In the genomic region with DNA sequence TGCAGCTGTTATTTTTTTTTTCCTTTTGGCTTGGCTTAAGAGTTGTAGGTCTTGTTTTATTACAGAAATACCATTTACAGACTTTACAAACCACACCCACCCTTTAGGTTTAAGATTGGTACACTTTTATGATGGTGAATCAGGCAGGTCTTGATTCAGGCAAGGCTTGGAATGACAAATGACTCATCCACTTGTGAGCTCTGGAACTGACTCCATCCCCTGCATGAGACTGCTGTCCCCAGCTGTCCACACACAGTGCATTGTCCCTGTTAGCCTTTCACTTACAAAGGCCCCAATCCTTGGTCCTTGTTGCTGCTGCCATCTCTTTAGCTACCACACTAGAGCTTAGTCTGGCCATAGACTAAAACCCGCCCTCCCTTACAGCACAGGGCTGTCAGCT, we compare ENCODE assay signal across 22 mouse cellular contexts.
A peak's percentile ranks its signal among the peaks of the same experiment; 100 is the strongest.
DNase-seq lines count a peak whose midpoint lies in the region; ATAC-seq and TF ChIP-seq lines count a peak whose summit lies in the region.
"Had no signal": no experiment of that assay in that cellular context is flagged by ENCODE, and none has a peak within 500 bp of the region (broad histone marks: within the 10 kb centered on the region; RNA-seq: fewer than 3 reads in every experiment).

No protein-coding gene starts in this region.

- WGBS in intestine, postnatal 0 days: 74% methylated on average over 1 of the region's 1 CpGs
- WGBS in stomach, postnatal 0 days: 80% methylated on average over 1 of the region's 1 CpGs
- 92% methylated on average over 1 of the region's 1 CpGs for WGBS in hindbrain, postnatal 0 days

- no peak overlapping the region for H3K4me2 ChIP-seq in intestine, postnatal 0 days (replicated peaks; ENCODE audit: low read depth)
- H3K4me2 ChIP-seq in stomach, postnatal 0 days (replicated peaks; ENCODE audit: low read depth): no peak overlapping the region
- no peak overlapping the region for H3K4me2 ChIP-seq in hindbrain, postnatal 0 days (ENCODE audit: low read depth, low read length)
- H3K4me2 ChIP-seq: hindbrain, embryonic 13.5 days; kidney, embryonic 15.5 days; limb, embryonic 15.5 days; lung, embryonic 15.5 days; midbrain, embryonic 11.5 days had no signal

- H3K4me3 ChIP-seq in intestine, postnatal 0 days (ENCODE audit: low read depth, low read length): no peak overlapping the region
- no peak overlapping the region for H3K4me3 ChIP-seq in stomach, postnatal 0 days (ENCODE audit: low read depth, low read length)
- no peak overlapping the region for H3K4me3 ChIP-seq in hindbrain, postnatal 0 days (ENCODE audit: low read length)
- H3K4me3 ChIP-seq: heart, adult 2 months; hindbrain, embryonic 13.5 days; kidney, embryonic 15.5 days; limb, embryonic 15.5 days; lung, embryonic 15.5 days had no signal

- H3K4me1 ChIP-seq in intestine, postnatal 0 days (replicated peaks; ENCODE audit: control insufficient read depth, insufficient read depth, low read length): peaks cover 18% of the 10 kb centered on the region
- no peaks in the 10 kb centered on the region for H3K4me1 ChIP-seq in stomach, postnatal 0 days (replicated peaks; ENCODE audit: control insufficient read depth, insufficient read depth)
- H3K4me1 ChIP-seq in hindbrain, postnatal 0 days (ENCODE audit: insufficient read depth, low read length): no peaks in the 10 kb centered on the region

- DNase-seq in frontal cortex, postnatal 36 days (ENCODE audit: low spot score in 2 of 2): no peak
- peak; percentile 43 for DNase-seq in NIH3T3 (ENCODE audit: low read depth)
- DNase-seq in stomach, postnatal 0 days (ENCODE audit: low spot score): no peak
- no peak for DNase-seq in kidney, adult 18-20 months
- DNase-seq in hindbrain, postnatal 0 days (ENCODE audit: low spot score): no peak
- DNase-seq: adrenal gland, postnatal 36 days; cerebellum, adult 2 months; cerebellum, postnatal 36 days; embryo, embryonic 11 days; heart, adult 2 months; kidney, postnatal 4 days; layer of hippocampus, adult 9-11 months had no signal

- no peak for TF ChIP-seq CTCF in intestine, postnatal 0 days (IDR thresholded peaks at IDR 0.05; ENCODE audit: low read depth)
- TF ChIP-seq CTCF in stomach, postnatal 0 days (IDR thresholded peaks at IDR 0.05; ENCODE audit: low read depth): no peak
- TF ChIP-seq CTCF in hindbrain, postnatal 0 days (IDR thresholded peaks at IDR 0.05; ENCODE audit: low read depth): no peak

- H3K36me3 ChIP-seq in intestine, postnatal 0 days (ENCODE audit: control insufficient read depth, insufficient read depth): no peaks in the 10 kb centered on the region
- no peaks in the 10 kb centered on the region for H3K36me3 ChIP-seq in stomach, postnatal 0 days (ENCODE audit: control insufficient read depth, insufficient read depth, low read length)
- peaks cover 8% of the 10 kb centered on the region; the same call in 1 of the 2 replicates for H3K36me3 ChIP-seq in hindbrain, postnatal 0 days (ENCODE audit: insufficient read depth, low read length)
- H3K36me3 ChIP-seq: limb, embryonic 15.5 days had no signal

- ATAC-seq in frontal cortex, adult (ENCODE audit: low TSS enrichment): peak; percentile 43; the same call in 1 of the 2 replicates
- ATAC-seq in intestine, postnatal 0 days: peak; percentile 61
- peak; percentile 60 for ATAC-seq in stomach, postnatal 0 days (ENCODE audit: low FRiP score, low TSS enrichment)
- ATAC-seq in hindbrain, postnatal 0 days: no peak
- ATAC-seq: forebrain, embryonic 16.5 days; inflammation-experienced regulatory T-cells, adult 6 months had no signal

- H3K27ac ChIP-seq in intestine, postnatal 0 days (ENCODE audit: low read depth, low read length): peak overlapping the region; percentile 60; the same call in 1 of the 2 replicates
- no peak overlapping the region for H3K27ac ChIP-seq in stomach, postnatal 0 days (replicated peaks)
- H3K27ac ChIP-seq in hindbrain, postnatal 0 days: no peak overlapping the region
- H3K27ac ChIP-seq: heart, adult 2 months; hindbrain, embryonic 13.5 days; kidney, embryonic 15.5 days; limb, embryonic 15.5 days; liver, embryonic 14.5 days; lung, embryonic 15.5 days had no signal

- no peak overlapping the region for H3K9ac ChIP-seq in intestine, postnatal 0 days (ENCODE audit: low read depth, low read length)
- H3K9ac ChIP-seq in stomach, postnatal 0 days (ENCODE audit: low read length): no peak overlapping the region
- no peak overlapping the region for H3K9ac ChIP-seq in hindbrain, postnatal 0 days (replicated peaks; ENCODE audit: low read length)
- H3K9ac ChIP-seq: hindbrain, embryonic 13.5 days; kidney, embryonic 15.5 days; limb, embryonic 15.5 days; liver, embryonic 14.5 days; lung, embryonic 15.5 days had no signal

- no peaks in the 10 kb centered on the region for H3K27me3 ChIP-seq in intestine, postnatal 0 days (replicated peaks; ENCODE audit: control insufficient read depth, insufficient read depth, low read length)
- no peaks in the 10 kb centered on the region for H3K27me3 ChIP-seq in stomach, postnatal 0 days (ENCODE audit: control insufficient read depth, insufficient read depth, low read length)
- no peaks in the 10 kb centered on the region for H3K27me3 ChIP-seq in hindbrain, postnatal 0 days (ENCODE audit: insufficient read depth, low read length)
- H3K27me3 ChIP-seq: hindbrain, embryonic 13.5 days; kidney, embryonic 15.5 days; limb, embryonic 15.5 days; lung, embryonic 15.5 days had no signal

- TF ChIP-seq EP300 in stomach, postnatal 0 days (optimal IDR thresholded peaks at IDR 0.05): no peak

- no peaks in the 10 kb centered on the region for H3K9me3 ChIP-seq in intestine, postnatal 0 days (ENCODE audit: control insufficient read depth)
- no peaks in the 10 kb centered on the region for H3K9me3 ChIP-seq in stomach, postnatal 0 days (ENCODE audit: control insufficient read depth, low read length)
- H3K9me3 ChIP-seq in hindbrain, postnatal 0 days (ENCODE audit: low read length): no peaks in the 10 kb centered on the region
- H3K9me3 ChIP-seq: hindbrain, embryonic 13.5 days; kidney, embryonic 15.5 days; limb, embryonic 15.5 days; lung, embryonic 15.5 days had no signal
